Comparison of ENCODE assay signal across 30 mouse cellular contexts in the genomic region with DNA sequence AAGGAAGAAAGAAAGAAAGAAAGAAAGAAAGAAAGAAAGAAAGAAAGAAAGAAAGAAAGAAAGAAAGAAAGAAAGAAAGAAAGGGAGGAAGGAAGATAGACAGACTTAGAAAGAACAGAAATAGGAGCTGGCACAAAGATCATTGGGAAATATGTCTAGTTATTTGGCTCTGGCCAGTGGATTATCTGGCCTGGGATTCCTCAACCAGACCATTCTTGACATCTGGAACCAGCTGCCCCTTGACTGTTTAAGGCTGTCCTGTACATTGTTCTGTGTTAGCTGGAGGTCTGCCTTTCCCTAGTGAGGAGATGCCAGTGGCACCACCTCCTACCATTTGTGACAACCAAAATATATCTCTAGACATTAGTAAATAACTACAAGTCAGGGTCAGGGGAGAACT.
"Had no signal": no experiment of that assay in that cellular context is flagged by ENCODE, and none has a peak within 500 bp of the region (broad histone marks: within the 10 kb centered on the region; RNA-seq: fewer than 3 reads in every experiment).

No protein-coding gene starts in this region.

- H3K4me2 ChIP-seq: limb, embryonic 12.5 days; limb, embryonic 13.5 days; limb, embryonic 15.5 days; liver, embryonic 11.5 days; liver, embryonic 12.5 days; liver, embryonic 13.5 days; liver, embryonic 15.5 days; lung, embryonic 14.5 days; lung, embryonic 15.5 days; midbrain, embryonic 11.5 days; midbrain, embryonic 12.5 days; midbrain, embryonic 13.5 days; midbrain, embryonic 15.5 days; neural tube, embryonic 12.5 days had no signal

- H3K9me3 ChIP-seq: limb, embryonic 10.5 days; limb, embryonic 12.5 days; limb, embryonic 13.5 days; limb, embryonic 15.5 days; liver, embryonic 12.5 days; liver, embryonic 13.5 days; liver, embryonic 15.5 days; lung, embryonic 15.5 days; megakaryocyte, embryonic 14.5 days; midbrain, embryonic 10.5 days; midbrain, embryonic 12.5 days; midbrain, embryonic 13.5 days; midbrain, embryonic 15.5 days; neural tube, embryonic 12.5 days had no signal

- H3K4me3 ChIP-seq: limb, embryonic 10.5 days; limb, embryonic 12.5 days; limb, embryonic 13.5 days; limb, embryonic 15.5 days; liver, embryonic 12.5 days; liver, embryonic 13.5 days; liver, embryonic 15.5 days; lung, embryonic 15.5 days; megakaryocyte, embryonic 14.5 days; midbrain, embryonic 10.5 days; midbrain, embryonic 12.5 days; midbrain, embryonic 13.5 days; midbrain, embryonic 15.5 days; myocyte; neural tube, embryonic 12.5 days had no signal

- H3K9ac ChIP-seq: limb, embryonic 12.5 days; limb, embryonic 13.5 days; limb, embryonic 15.5 days; liver, embryonic 12.5 days; liver, embryonic 13.5 days; liver, embryonic 14.5 days; liver, embryonic 15.5 days; liver, postnatal 0 days; lung, embryonic 14.5 days; lung, embryonic 15.5 days; midbrain, embryonic 12.5 days; midbrain, embryonic 13.5 days; midbrain, embryonic 15.5 days; neural tube, embryonic 12.5 days had no signal

- DNase-seq: left cerebral cortex, postnatal 4 days; liver; liver, embryonic 13.5 days; liver, postnatal 0 days; lung, adult 18-20 months; lung, adult 2 months; lung, embryonic 14.5 days; lung, postnatal 10 days; lung, postnatal 14 days; lung, postnatal 4 days; midbrain, embryonic 14.5 days had no signal

- ATAC-seq: liver, embryonic 12.5 days; liver, postnatal 0 days; midbrain, embryonic 13.5 days; midbrain, embryonic 15.5 days; midbrain, embryonic 16.5 days had no signal

- H3K27me3 ChIP-seq: limb, embryonic 12.5 days; limb, embryonic 13.5 days; limb, embryonic 15.5 days; liver, embryonic 12.5 days; liver, embryonic 13.5 days; liver, embryonic 15.5 days; lung, embryonic 15.5 days; midbrain, embryonic 12.5 days; midbrain, embryonic 13.5 days; midbrain, embryonic 15.5 days; neural tube, embryonic 12.5 days had no signal

- H3K36me3 ChIP-seq: limb, embryonic 10.5 days; limb, embryonic 12.5 days; limb, embryonic 13.5 days; limb, embryonic 15.5 days; liver, embryonic 12.5 days; liver, embryonic 13.5 days; liver, embryonic 15.5 days; lung, embryonic 15.5 days; midbrain, embryonic 10.5 days; midbrain, embryonic 12.5 days; midbrain, embryonic 13.5 days; midbrain, embryonic 15.5 days; neural tube, embryonic 12.5 days had no signal

- H3K4me1 ChIP-seq: liver, embryonic 13.5 days had no signal

- H3K27ac ChIP-seq: limb, embryonic 10.5 days; limb, embryonic 12.5 days; limb, embryonic 13.5 days; limb, embryonic 15.5 days; liver, embryonic 12.5 days; liver, embryonic 13.5 days; liver, embryonic 14.5 days; liver, embryonic 15.5 days; lung, embryonic 15.5 days; macrophage; midbrain, embryonic 10.5 days; midbrain, embryonic 12.5 days; midbrain, embryonic 13.5 days; midbrain, embryonic 15.5 days; neural tube, embryonic 12.5 days had no signal
